Mouse (Mus musculus) heart, adult 18-20 months (tissue): ENCODE measurements around the gene Tpmt. TPM values are rescaled to one million over a fixed set of nuclear protein-coding genes. Genes with fewer than 3 reads are reported as not detected.
A peak's percentile ranks its signal among the peaks of the same experiment; 100 is the strongest.

Experiments
- DNase-seq, 2 experiments: peaks; one replicate each; pipeline ENCODE4 v3.0.0; 2021 to 2022; ENCODE audit warnings: mixed read lengths in 1 of 2
- total RNA-seq, 2 experiments: library from RNA; stranded (reverse); gene quantifications; 2 replicates each; pipeline ENCODE4 v1.2.3; 2021

The Tpmt gene
- total RNA-seq, 2 experiments from 2014 or later = 4.7 TPM

DNA sequence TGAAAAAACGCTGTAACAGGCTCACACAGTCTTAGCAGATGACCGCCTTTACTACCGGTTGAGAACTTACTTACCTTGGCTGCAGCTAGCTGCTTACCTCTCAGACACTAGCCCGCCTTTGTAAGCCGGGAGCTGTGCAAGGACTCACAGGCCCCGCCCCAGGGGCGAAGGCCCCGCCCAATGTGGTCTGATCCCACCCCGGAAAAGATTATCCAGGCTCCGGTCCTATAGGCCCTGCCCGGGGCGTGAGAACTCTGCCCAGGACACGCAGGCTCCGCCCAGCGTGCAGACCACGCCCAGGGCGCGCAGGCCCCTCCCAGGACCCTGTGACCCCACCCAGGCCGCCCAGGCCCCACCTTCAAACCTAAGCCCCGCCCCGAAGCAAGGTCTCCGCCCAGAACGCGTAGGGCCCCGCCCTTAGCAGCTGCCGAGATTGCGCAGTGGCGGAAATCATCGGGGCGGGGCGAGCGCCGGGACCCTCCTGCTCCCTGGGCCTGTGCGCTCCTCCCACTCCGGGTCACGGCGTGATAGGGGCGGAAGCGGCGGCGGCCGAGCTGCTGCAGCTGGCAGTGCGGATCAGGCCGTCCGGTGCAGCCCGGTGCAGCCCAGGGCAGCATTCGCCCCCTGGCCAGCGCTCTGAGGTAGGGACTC, 1.4 kb downstream of the Tpmt start, which contains the start of gene Kdm1b:
Gene Kdm1b (plus strand): TSS at position 470 of the 651 bp plus-strand sequence.
- peak; percentile 98 to 99 for DNase-seq

DNA sequence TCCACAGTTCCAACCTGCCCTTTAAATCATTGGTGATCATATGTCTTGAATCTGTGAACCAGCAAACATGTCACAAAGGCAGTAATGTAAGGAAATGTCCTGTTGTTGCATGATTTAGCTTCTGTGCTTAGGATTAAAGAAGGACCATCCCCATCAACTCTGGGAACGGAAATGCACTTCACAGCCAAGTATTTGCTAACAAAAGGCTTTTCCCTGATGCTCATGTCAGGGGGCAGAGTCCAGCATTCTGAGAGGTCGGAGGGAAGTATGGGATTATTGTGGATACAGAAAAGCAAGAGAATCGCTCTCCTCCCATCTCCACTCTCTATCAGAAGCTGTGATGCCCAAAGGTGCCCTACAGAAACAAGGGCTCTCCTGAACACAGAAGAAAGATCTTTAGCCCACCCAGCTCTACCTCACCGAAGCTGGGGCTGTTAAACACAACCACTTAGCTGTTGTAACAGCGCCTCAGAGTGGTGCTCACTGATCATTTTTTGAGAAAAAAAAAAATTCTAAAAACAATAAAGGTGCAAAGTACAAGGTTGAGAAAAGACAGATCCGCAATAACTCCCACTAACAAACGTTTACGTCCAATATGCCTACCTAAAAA, 2.4 kb downstream of the Tpmt start:
- DNase-seq = peak in 1 of 2 experiments; percentile 9

DNA sequence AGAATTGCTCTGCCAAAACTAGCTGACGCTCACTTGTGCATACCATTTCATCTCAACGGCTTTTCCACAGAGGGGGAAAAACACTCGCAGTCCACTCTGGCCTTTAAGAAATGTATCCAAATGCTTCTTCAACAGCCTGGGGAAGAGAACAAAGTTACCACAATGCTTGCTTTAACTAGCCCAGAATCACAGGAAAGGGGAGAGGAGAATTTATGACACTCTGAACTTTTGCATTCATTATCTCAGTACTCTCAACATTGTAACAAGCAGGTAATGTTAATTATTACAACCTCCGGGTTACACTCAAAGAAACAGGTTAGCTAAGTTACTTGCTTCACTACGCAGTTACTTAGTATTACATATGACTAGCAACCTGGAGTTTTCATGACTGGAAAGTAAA, 4.5 kb downstream of the Tpmt start:
- no peak for DNase-seq

DNA sequence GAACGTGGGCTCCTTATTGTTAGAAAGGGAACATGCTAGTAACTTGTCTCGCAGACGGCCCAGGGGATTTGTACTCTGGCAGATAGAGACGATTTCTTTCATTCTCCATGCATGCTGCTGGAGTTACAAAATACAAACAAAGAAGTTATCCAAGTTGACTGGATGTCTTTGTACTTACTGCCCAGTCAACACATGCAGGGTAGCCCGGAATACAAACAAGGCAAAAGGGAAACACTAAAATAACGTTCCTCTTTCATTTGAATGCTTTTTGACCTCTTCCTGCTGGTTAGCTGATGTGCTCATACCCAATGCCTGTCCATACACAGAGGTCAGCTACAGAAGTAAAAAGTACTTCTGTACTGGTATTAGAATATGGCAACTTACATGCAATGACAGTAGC, 6.6 kb downstream of the Tpmt start:
- no peak for DNase-seq

DNA sequence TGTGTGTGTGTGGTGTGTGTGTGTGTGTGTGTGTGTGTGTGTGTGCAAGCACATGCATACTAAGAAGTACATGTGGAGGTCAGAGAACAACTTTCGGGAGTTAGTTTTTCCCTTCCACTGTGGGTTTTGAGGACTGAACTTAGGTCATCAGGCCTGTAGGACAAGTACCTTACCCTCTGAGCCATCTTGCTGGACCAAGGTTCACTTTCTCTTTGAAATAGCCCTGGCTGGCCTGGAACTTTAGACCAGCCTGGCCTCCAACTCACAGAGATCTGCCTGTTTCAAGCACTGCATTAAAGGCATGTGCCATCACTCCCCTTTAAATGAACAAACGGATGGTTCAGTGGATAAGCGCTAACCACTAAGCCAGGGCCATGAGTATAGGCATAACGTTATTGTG, 10.9 kb downstream of the Tpmt start:
- DNase-seq = no peak

DNA sequence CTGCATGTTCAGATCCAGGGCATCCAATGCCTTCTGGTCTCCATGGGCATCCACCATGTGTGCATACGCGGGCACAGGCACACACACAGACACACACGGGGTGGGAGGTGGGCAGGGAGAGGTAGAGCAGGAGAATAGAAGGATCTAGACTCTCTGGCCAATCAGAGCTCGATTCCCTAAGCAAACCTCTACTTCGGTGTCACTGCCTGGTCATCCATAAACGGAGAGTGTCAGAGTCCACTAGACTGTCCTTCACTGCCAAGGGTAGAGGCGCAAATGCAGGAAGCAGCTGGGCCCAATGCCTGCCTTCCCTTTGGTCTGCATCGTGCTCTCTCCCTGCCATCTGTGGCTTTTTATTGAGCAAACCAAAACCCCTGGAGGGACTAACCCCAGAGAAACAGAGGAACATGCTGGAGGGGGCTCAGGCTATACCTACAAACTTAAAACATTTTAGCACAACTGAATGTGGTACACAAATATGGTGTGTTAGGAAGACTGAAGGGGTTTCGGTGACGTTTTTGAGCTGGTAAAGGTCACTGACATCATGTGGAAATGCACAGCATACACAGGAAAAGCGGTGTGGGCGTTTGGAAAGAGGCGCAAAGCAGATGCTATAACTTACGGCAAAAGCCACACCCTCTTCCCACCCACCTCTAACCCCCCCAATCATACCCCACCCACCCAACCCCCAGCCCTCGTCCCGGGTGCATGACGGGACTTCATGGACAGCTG, 14.0 kb downstream of the Tpmt start:
- DNase-seq = no peak

DNA sequence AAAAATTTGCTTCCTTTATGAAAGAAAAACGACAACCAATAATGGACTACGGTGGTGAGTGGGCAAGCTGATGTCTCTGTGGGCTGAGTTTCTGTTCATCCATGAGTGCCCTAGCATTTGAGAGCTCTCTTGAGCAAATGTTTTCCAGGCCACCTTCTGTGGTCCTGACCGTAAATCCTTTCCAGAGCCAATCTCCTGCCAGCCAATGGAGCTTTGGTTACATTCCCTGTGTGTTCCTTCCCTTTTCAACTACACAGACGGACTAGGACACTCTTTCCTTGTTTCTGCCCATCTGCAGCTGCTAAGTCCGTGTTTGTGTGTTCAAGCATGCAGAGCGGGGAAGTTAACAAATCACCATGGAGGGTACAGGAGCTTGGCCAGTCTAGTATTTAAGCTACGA, 23.7 kb downstream of the Tpmt start:
- DNase-seq = no peak

DNA sequence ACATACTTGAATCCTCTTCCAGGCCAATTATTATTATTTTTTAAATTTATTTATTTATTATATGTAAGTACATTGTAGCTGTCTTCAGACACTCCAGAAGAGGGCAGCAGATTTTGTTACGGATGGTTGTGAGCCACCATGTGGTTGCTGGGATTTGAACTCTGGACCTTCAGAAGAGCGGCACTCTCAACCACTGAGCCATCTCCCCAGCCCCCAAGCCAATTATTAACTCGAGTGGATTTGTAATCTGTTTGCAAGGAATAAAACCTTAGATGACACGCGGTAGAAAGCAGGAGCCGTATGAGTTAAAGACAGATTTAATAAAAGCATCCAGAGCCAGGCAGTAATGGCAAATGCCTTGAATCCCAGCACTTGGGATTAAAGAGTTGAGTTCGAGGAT, 24.8 kb downstream of the Tpmt start:
- no peak for DNase-seq

DNA sequence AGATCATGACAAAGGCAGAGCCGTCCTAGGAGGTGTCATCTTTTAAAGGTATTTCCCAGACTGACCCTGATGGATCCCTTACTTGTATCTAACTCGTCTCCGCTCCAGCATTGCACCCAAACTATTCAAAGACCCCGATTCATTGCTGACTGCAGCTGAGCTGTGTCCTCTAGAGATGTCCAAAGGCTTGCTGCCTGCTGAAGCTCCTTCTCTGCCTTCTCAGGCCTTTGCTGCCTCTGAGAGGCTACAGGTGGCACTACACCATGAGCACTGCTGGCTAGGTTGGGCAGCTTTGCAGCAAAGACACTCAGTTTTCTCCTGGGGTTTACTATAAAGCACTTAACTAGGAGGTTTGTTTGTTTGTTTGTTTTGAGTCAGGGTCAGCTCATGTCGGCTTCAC, 27.3 kb downstream of the Tpmt start:
- peak; percentile 51 to 67 for DNase-seq

DNA sequence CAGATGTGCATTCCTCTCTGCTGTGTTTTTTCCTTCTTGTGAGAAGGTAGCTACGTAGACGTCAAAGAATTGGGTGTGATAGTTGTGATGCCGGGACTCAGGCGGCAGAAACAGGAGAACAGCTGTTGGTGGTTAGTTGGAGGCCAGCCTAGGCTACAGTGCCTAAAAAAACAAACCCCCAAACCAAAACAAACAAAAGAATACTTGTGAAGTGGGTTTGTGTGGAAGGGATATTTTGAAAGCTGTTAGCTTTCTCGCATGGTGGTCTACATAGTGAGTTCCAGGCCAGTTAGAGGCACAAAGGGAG, 29.4 kb downstream of the Tpmt start:
- DNase-seq = no peak

DNA sequence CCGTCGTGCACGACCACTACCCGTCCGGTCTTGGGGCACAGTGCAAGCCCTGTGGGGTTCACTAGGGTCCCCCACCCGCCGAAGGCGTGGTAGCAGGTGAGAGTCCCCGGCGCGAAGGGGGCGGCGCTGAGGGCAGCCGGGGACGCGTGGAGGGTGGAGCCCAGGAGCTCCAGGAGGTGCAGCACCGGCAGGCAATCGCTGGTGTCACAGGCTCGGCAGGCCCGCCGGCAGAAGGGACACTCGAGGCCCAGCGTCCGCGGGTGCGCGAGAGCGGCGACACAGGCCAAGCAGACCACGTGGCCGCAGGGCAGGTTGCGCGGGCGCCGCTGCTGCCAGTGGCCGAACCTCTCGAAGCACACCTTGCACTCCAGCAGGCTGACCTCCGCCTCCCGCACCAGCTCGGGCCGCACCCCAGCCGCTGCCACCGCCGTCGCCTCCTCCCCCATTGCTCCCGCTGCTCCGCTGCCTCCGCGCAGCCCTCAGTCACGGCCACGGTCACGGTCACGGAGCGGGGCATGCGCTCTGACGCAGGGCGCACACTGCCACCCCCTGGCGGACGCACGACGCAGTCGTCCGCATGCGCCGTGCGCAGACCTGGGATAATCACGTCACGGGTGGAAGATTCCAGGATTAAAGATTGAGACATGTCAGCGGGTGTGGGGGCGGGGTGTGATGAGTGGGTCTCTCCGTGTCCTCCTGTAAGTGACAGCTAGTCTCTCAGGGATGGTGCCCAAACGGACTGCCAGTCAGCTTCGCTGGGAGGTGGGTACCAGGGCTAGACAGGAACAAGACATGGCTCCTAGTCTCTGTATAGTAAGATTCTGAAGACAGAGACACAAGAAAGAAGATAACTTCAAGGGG, 30.0 kb downstream of the Tpmt start, which contains the start of gene Nhlrc1:
Gene Nhlrc1 (minus strand): TSS at position 517 of the 861 bp plus-strand sequence.
- peak; percentile 77 to 87 for DNase-seq

DNA sequence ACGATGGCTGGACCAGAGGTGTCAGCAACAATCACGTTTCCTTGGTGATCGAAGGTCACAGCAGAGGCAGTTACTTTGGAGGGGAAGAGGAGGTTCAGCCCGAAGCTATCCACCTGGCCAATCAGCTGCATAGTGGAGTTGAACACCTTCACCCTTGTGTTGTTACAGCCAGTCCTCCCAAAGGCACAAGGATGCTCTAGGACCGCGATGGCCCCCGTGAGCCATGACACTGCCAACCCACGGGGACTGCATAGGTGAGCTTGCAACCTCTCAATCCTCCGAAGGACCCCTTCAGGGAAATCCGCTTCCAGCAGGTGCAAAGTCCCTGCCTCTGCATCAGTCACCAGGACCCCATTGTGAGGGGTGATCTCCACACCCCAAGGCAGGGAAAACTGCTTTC, 30.8 kb downstream of the Tpmt start:
- DNase-seq = no peak

DNA sequence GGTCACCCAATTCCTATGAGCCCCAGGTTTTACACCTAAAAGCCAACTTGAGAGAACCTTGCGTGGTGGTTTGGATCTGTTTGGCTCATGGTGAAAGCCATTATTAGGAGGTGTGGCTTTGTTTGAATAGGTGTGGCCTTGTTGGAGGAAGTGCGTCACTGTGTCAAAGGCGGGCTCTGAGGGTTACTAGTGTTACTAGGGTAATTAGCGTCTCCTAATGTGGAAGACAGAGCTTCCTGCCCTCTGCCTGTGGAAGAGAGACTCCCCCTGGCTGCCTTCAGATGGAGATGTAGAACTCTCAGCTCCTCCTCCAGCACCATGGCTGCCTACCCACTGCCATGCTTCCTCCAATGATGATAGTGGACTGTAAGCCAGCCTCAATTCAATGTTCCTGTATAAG, 42.9 kb downstream of the Tpmt start:
- DNase-seq = peak in 1 of 2 experiments; percentile 34

DNA sequence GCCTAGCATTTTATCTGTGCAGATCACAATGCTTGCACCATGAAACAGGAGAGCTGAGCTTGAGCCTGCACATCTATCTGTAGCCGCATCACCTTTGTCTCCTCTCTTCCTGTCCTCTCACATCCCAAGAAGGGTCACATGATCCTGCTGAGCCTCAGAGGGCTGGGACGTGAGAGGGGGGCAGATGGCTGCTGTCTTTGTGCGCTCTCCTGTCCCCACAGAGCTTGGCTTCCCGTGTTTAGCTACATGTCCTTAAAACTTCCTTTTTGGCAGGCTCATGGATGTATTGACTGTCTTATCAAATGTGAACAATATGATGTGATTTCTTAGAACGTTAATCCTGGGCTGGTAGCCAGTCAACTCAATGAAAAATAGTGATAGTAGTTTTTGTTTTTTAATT, 45.0 kb downstream of the Tpmt start:
- peak in 1 of 2 experiments; percentile 17 for DNase-seq

DNA sequence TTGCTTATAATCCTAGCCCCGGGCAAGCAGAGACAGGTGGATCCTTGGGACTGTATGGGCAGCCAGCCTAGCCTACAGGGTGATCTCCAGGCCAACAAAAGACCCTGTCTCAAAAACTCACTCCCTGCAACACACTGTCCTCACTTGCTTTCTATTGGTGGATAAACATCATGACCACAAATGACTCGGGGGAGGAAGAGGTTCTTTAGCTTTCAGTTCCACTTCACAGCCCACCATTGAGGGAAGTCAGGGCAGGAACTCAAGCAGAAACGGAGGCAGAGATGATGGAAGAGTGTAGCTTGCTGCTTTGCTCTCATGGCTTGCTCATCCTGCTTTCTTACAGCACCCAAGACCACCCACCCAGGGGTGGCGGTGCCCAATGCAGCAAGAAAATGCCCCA, 47.2 kb downstream of the Tpmt start:
- DNase-seq = no peak

DNA sequence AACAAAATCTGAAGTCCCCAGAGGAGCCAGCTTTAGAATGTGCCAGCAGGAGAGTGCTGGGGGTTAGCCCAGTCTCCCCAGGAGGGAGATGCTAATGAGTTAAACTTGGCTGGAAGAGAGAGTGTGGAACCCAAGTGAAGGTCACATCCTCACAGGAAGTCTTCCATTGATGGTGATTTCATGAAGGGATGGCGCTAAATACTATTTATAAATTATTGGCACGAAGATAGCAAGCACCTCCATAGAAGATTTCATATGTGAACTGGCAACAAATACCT, 51.3 kb downstream of the Tpmt start:
- no peak for DNase-seq

DNA sequence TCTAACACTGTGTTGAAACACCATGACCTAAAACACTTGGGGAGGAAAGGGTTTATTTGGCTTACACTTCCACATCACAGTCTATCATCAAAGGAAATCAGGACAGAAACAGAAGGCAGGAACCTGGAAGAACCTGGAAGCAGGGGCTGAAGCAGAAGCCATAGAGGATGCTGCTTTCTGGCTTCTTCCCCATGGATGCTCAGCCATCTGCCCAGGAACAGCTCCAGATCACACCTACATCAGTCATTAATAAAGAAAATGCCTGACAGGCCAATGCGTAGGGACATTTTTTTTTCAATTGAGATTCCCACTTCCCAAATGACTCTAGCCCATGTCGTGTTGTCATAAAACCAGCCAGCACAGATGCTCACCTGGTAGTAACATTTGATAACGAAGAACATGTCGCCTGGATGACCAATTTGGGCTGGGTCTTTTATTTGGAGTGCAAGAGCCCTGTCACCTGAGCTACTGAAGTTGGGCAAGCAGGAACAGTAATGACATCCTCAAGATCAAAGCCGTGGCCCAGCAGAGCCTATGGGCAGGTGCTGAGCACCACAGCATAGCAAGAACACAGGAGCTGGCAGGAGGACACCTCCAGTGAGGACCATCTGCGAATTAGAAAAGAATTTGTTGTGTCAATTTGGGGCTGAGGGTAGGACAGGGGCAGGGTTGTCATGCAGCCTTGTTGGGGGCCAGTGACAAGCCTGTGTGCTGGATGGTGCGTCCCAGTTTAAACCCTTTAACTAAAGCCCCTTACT, 51.8 kb downstream of the Tpmt start:
- DNase-seq = no peak

DNA sequence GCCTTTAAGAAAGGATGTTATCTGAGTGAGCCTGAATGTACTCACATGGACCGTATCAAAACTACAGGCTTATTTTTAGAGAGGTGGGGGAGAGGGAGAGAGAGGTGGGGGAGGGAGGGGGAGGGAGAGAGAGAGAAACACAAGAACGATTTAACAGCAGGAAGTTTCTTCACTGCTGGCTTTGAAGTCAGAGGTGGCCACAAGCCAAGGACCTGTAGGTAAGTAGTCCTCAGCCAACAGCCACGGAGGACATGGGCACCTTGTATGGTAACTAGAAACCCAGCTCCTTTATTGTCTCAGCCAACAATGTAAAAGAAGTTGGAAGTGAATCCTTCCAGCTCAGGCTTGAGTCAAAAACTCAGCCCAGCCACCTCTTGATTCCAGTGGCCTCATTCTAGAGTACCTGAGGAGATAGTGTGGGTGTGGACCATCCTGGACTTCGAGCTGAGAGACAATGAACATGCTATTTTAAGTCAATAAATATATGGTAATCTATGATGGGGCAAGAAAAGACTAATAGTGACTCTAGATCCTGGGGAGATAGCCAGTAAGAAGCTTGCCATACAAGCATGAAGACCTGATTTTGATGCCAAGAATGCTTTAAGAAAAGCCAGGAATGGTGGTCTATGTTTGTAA, 54.0 kb downstream of the Tpmt start:
- no peak for DNase-seq

DNA sequence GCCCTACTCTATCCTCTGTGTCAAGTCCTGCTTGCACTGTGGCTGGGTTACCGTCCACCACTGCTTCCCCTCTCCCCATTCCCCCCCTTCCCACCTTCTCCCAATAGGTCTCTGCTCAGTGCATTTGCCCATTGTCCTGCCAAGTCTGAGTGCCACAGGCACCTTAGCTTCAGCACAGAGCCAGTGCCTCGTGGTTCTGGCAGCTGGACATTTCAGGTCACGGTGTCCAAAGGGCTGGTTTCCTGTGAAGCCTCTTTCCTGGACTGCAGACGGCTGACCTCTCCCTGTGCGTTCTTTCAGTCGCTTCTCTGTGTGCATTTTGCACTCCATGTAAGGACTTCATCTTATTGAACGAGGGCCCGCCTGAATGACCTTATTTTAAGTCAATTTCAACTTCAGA, 56.6 kb downstream of the Tpmt start:
- peak; percentile 38 to 69 for DNase-seq

DNA sequence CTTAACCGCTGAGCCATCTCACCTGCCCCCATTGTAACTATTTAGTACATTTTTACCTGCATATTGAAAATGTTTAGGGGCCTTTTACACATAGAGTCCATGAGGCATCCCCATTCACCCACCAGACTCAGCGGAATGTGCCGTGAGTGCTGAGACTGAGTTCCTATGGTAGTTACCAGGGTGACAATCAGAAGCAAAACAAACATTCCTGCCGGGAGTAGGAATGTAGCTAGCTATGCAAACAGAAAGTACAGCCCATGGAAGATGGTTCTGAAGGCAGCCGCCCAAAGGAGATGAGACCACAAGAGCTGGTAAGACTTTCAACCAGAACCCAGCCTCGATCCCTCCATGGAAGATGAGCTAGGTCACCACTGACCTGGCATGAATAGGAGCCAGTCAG, 58.3 kb downstream of the Tpmt start:
- DNase-seq = peak; percentile 22 to 43

DNA sequence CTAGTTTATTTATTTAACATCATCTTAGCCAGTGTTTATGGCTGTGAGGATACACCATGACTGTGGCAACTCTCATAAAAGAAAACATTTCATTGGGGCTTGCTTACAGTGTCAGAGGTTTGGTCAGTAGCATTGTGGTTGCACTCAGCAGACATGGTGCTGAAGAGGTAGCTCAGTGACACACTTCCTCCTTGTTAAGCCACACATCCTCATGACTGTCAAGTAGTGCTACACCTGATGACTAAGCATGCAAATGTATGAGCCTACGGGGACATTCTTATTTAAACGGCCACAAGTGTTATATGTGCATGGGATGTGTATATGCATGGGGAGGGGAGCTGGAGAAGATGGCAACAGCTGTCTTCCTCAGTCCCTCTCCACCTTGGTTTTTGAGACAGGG, 60.7 kb downstream of the Tpmt start:
- no peak for DNase-seq
